Mouse (Mus musculus) erythroid progenitor cell, adult 5-6 weeks (primary cell): ENCODE results near the gene Fhl4. TPM values are rescaled to one million over a fixed set of nuclear protein-coding genes. Genes with fewer than 3 reads are reported as not detected.

ENCODE experiments used
- ATAC-seq: replicated peaks from 2 replicates; pipeline ENCODE4 v1.8.0; 2016; ENCODE audit warnings: moderate number of reproducible peaks, mild to moderate bottlenecking, moderate TSS enrichment, inconsistent platforms; ENCODE audit not compliant: poor library complexity, low FRiP score, severe bottlenecking
- total RNA-seq, 2 experiments: library from RNA; stranded (forward) in 1 of 2; stranded (reverse) in 1 of 2; fragments of 150-400 nt in 1 of 2; fragments of 186-747, 209-891 nt in 1 of 2; gene quantifications; 2 replicates each; pipeline versions ENCODE4 v1.2.3 to v1.2.4; 2015 to 2017; ENCODE audit warnings: low replicate concordance in 2 of 2

The Fhl4 gene
- total RNA-seq (2015; ENCODE audit: low replicate concordance) (not detected in 2 replicates), total RNA-seq (2017; ENCODE audit: low replicate concordance) (not detected in 2 replicates)

DNA sequence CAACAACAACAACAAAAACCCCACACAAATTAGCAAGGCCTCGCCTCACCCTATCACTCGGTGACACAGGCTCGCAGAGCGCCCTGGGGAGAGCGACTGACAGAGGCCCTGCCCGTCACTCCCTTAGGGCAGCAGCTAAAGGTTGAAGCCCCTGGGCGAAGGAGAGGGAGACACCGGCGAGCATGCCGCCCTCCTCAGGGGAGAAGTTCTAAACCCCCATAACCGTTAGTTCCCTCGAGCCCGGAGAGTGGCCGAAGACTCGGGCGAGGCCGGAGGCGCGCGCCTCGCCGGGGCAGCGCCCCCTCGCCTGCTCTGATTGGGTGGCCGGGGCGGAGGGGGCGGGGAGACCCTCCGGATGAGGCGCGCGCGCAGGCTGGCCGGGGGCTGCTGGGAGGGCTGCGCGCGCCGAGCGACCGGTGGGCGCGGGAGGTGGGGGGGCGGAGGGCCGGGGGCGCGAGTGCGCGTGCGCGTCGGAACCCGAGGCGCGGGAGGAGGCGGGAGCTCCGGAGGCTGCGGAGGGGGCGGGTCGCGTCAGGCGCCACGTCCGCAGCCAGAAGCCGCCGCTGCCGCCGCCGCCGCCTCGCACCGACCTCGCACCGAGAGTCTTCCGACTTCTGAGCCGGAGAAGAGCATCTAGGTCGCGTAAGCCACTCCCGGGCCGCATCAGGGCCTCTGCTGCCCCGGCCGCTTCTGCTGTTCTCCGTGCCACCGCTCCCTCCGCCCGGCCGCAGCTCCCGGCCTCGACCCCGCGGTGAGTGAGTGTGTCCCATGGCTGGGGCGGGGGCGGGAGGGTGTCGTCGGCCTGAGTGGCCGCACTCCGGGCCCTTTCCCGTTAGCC, at the start of gene Fhl4, which contains the start of gene Tmem263:
Fhl4 (minus strand) TSS at position 249 of the 838 bp plus-strand sequence.
Tmem263 (plus strand) TSS at position 381 of the 838 bp plus-strand sequence.
- peak; percentile 79 for ATAC-seq

DNA sequence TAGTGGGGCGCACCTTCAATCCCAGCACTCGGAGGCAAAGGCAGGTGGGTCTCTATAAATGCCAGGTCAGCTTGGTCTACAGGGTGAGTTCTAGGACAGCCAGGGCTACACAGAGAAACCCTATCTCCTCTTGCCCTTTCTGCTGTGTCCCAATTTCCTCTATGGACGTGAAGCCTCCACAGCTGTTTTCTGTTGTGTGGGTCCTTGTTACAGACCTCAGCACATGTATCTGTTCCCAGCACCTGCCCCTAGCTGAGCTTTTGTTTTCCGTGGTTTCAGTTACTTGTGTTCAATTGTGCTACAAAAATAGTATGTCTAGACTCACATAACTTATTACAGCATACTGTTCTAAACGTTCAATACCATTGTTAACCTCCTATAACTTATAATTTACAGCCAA, 46.9 kb upstream of the Fhl4 start:
- ATAC-seq = no peak

DNA sequence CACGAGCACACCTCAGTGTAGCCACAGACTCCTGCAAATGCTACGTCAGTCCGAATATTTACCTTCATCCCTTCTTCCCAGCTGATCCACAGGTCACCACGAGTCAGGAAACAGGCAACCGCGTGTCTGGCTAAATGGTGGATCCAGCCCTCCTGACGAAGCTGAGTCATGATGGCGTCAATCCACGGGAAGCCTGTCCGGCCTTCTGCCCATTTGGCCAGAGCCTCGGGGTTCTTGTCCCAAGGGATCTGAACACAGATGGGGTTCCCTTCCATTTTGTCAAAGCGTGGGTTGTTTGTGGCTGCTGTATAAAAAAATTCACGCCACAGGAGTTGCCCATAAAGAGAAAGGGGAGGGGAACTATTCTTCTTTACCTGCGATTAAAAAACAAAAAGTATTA, 44.0 kb upstream of the Fhl4 start:
- ATAC-seq = no peak

DNA sequence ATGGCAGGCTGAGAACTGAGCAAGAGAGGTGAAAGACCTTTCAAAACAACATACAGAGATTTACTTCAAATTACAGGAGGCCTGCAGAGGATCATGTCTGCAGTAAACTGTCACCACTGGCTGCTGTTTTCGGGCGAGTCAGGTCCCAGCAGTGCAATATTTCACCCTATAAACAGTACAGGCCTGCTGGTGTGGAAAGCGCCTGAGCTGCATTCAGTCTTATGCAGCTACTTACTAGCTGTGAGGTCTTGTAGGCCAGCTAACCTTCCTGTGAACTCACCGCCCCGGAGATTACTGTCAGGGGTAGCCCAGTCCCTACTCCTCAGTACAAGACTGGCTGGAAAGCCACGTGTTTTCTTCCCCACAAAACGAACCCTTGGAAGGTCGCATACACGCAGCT, 39.2 kb upstream of the Fhl4 start:
- ATAC-seq = no peak

DNA sequence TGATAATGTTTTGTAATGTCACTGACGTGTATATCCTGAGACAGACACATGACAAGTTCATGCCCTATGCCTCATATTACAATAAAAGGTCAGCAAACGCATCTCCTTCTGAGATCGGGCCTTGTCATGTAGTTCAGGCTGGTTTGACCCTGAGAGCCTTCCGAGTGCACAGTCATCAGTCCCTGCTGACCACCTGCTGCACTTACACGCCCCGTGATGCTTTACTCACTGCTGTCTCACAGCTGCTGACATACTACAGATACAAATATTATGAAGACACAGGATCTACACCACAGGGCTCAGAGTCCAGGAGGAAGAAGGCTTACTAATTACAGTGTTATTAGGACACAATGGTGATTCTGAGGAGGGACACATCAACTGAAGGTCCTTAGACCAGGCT, 34.3 kb upstream of the Fhl4 start:
- ATAC-seq = no peak

DNA sequence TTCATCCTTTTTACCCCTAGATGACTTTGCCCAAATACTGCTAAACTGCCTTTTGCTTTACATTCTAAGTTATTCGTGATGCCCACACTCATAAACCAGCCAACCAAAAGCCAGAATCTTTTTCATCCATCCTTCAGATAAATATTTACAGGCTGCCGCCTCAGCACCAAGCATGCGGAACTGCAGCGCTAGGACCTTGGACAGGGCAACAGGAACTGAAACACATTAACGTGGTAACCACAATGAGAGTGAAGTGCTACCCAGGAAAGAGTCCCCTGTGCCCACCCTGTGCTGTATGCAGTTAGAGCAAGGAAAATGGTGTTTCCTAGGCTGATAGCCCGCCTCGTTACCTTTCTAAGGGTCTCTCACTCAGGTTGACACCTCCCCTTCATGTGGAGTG, 26.2 kb upstream of the Fhl4 start:
- no peak for ATAC-seq

DNA sequence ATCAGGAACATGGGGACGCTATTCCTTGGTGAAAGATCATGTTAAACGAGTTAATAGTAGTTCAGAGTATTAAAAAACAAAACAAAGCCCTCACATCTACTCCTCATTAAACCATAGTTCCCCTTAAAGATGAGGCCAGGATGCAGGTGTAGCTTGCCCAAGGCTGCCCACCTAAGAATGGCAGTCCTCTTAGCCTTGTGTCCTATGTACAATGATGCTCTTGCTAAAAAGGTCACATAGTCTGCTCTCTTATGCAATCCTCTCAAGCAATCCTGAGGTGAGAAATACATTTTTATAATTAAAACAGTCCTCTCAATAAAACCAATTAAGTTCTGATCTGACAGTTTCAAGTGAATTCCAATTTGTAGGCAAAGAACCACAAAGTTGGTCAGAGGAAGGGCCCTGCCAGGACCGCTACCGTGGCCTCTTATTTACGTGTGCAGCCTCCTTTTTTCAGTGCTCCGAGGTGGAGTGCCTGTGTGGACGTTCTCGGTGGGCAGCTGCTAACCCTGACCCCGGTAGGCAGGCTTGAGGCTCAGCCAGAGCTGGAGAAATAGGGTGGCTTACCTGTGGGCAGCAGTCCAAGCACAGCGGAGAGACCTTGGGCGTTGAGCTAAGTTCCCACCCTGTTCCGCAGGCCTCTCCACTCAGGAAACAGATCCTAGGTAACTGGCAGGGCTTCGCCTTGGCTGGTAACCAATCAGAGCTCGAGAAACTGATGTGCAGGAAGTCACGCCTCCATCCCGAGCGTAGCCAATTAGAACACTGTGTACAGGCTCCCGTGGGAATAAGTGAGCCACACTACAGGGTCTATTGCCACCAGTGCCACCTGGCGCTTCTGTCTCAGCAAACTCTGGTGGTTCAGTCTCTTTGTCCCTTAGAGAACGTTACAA, 25.3 kb upstream of the Fhl4 start, which contains the start of gene Mterf2:
Mterf2 (minus strand) TSS at position 633 of the 893 bp plus-strand sequence.
- ATAC-seq = peak; percentile 99

DNA sequence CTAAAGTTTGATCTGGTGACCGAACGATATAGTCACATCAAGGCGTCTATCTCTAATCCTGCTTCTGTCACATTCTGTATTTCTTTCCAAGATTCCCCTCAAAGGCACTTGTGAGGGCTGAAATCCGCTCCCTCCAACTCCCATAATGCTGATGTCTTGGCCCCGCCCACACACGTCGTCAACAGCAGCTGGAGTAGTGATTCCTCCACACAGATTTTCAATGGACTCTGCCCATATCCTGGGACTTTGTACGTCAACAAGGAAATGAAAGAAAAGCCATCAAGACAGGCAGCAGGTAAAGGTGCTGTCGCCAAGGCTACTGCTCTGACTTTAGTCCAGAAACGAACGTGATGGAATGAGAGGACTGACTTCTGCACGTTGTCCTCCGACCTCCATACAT, 22.9 kb upstream of the Fhl4 start:
- ATAC-seq = no peak

DNA sequence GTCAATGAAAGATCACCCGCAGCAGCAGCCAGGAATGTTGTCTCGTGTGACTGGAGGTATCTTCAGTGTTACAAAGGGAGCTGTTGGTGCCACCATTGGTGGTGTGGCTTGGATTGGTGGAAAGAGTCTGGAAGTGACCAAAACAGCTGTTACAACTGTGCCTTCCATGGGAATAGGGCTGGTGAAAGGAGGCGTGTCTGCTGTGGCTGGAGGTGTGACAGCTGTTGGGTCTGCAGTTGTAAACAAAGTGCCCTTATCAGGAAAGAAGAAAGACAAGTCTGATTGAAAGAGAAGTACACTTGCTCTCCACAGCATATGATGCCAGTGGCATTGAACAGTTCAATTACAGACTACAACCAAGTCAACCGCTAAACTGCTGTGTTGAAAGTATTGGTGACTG, 12.1 kb upstream of the Fhl4 start:
- no peak for ATAC-seq

DNA sequence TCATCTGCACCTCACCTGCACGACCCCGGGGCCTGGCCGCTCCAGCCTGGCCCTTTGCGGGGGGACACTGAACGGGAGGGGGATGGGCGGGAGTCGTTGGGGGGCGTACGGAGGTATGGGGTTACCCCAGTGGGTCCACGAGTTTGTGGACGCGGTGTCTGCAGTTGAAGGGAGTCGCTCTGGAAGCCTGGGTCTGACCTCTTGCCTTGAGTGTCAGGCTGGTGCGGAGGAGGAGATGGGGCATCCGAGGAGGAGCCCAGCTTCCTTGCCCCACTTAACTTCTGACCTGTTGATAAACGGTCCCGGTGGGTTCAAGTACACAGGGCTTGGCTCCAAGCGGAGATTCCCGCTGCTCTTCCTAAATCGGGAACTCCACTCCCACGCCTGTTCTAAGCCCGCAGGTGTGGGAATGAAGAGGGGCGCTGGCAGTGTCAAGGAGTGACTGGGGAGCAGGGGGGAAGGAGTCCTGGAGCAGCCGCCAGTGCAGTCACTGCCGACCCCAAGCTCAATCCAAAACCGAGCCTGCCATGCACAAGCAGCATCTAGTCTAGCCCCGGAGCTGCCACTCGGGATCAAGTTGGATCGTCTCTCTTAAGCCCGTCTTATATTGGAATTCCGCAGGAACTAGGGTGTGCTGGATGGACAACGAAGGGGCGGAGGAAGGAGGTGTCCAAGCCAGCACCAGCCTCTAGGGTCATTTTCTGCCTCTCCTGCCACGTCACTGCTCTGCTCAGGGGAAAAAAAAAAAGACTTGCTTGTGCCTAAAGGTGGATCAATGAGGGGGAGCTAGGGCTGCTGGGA, 990 bp upstream of the Fhl4 start:
- ATAC-seq = 0 out of 2 replicates have a peak, but pooled peaks have one; percentile 4

DNA sequence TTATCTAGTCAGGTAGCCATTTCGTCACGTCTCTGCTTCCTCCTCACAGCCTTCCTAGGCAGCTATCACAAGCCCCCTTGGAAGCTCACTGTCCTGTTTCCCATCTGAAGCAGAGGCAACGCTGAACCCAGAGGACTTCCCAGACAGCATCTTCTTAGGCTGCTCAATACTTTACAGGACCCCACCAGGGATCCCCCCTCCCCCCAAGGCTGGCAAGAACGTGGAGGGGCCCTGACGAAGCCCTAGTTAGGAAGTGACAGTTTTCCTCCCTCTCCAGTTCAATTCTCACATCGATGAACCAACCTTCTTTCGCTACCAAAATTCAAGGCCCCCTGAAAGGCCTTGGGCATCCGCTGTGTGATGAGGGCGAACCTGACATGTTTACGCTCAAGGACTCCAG, 454 bp downstream of the Fhl4 start:
- ATAC-seq = peak; percentile 36

DNA sequence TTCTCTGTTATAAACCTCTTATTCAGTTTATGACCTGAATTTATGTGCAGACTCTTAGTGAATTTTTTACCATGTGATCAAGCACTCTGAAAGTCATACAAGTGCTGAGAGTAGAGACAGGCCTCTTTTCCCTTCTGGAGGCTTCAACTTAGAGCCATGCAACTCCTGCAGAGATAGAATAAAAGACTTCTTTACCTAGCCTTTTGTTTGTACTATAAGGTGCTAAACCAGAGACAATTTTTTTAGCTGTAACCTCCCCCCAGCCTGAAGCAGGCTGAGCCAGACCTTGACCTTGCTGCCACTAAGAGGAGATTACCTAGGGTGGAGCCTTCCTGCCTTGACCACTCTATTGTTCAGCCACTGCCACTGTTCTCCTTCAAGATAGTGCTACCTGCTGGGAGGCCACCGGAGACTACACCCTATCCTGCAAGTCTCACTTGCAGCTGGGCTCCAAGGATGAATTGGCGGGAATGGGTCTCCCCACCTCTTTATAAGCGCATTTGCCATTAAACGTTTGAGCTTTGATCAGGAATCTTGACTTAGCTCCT, 30.6 kb downstream of the Fhl4 start:
- no peak for ATAC-seq

DNA sequence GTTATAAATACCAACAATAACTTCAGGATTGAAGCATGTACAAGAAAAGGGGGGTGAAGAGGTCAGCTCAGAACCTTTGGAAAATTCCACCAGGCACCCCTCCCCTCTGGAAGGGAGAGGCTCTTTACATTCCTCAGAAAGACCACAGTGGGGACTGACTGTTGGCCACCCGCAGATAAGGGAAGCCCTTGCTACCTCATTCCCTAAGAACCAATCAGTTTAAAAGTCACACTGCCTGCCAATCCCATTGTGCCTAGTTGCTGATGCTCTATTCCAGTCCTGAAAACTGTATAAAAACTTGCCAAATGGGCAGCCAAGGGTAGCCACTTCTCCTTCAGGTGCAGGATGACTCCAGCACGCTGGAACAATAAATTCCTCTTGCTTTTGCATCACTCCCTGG, 47.4 kb downstream of the Fhl4 start:
- ATAC-seq = no peak

DNA sequence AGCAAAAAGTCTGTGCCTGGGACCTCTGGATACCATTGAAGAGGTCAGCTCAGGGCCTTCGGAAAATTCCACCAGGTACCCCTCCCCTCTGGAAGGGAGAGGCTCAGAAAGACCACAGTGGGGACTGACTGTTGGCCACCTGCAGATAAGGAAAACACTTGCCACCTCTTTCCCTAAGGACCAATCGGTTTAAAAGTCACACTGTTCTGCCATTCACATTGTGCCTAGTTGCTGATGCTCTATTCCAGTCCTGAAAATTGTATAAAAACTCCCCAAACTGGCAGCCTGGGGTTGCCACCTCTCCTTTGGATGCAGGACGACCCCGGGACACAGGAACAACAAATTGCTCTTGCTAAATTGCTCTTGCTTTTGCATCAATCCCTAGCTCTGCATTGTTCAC, 49.8 kb downstream of the Fhl4 start:
- no peak for ATAC-seq

DNA sequence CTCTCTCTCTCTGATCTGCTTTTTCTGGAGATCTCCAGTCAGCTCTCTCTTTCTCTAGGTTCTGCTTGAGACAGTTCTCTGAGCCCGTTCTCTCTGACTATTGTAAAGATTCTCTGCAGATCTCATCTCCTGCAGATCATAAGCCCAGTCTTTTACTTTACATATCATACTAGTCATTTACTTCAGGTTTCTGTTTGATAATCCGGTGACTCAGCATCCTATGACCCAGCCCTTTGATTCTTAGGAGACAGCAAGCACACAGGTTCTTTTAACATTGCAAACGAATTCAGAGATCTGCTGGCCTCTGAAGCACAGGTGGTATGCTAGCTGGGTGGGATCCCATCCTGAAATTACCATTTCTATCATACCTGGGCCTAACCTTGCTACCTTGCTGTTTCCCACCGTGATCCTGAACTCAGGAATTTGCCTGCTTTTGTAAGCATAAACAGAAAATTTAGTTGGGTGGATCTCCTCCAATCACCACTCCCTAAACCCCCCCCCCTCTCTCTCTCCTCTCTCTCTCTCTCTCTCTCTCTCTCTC, 51.6 kb downstream of the Fhl4 start:
- no peak for ATAC-seq

DNA sequence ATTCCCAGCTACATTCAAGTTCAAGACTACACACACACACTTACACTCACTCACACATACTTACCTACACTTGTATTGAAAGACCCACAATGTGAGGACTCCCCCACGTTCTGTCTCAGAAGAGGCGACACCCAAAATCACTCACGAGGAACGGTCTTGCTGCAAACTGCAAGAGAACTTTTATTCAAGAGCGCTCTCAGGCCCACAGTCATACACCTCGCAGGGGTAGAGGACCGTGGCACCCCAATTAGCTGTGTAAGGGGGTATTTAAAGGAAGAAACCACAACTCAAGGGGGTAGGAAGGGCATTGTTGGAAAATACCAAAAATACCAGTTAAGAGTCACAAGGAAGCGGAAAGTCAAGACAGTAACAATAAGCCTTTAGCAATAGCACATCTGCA, 54.3 kb downstream of the Fhl4 start:
- no peak for ATAC-seq

DNA sequence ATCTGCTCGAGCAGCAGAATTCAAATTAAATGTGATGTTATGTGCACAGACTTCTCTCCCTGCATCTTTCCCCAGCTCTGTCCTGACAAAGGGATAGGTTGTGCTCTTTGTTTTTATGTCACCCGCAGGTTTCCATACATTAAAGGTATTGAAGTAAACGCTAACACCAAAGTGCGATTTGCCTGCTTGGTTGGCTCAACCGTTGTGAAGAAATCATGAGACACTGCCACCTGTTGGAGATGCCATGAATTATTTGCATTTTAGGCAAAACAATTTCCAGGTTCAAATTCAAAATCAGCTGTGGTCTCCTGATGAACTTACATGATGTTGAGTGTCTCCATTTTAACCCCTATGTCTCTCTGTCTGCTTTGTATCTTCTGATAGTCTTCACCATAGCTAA, 55.7 kb downstream of the Fhl4 start:
- no peak for ATAC-seq
